Mouse (Mus musculus) thymus, adult 2 months (tissue): Measurements from ENCODE around the gene Gm1113.

Experiments used
- CTCF ChIP-seq: fragments of 200-500 bp; IDR thresholded peaks from 2 replicates; pipeline ENCODE4 v1.5.1; 2012; ENCODE audit warnings: mild to moderate bottlenecking, control low read depth, low read length, moderate library complexity, borderline replicate concordance; ENCODE audit not compliant: control insufficient read depth, poor library complexity, insufficient read depth; ENCODE audit errors: extremely low read depth
- POLR2A ChIP-seq: fragments of 200-500 bp; IDR thresholded peaks from 2 replicates; pipeline ENCODE4 v1.6.1; 2012; ENCODE audit warnings: mild to moderate bottlenecking, low read length, control low read depth, moderate library complexity; ENCODE audit not compliant: control insufficient read depth, poor library complexity, insufficient read depth; ENCODE audit errors: extremely low read depth

DNA sequence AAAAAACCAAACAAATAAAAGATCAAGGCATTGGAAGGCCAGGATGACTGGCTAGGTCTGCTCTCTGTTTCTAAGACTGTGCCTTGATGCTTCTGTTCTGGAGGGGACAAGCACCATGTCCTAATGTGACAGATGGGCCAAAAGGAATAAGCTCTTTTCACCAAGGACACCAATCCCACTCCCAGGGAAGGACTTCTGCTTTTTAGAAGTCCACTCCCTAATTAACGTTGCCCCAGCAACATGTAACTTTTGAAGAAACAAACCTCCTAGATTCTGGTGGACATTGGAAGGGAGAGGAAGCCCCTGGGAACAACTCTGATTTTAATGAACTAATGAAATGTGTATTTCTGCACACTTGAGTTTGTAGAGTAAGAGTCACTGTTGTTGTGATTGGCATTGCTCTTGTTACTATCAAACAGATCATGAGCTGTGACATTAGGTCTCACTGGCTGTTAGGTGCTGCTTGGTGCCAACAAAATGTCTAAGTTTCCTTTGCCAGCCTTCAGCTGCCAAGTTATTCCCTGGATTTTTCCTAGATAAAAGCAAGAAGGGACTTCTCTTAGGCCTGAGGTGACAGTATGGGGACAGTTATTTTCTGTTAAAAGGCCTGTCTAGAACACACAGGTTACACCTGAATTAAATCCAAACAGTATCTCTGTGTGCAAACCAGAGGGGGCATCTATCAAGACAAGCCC lies 4.9 kb upstream of the Gm1113 start:
- no peak for TF ChIP-seq CTCF
- no peak for TF ChIP-seq POLR2A
